24 mouse cellular contexts compared by ENCODE assay signal in genomic region chr3:22168432-22168831, GRCm38 (mm10).
"Had no signal": no experiment of that assay in that cellular context is flagged by ENCODE, and none has a peak within 500 bp of the region (broad histone marks: within the 10 kb centered on the region; RNA-seq: fewer than 3 reads in every experiment).

No protein-coding gene starts in this region.

- ATAC-seq: intestine, embryonic 15.5 days; midbrain, embryonic 13.5 days; midbrain, embryonic 16.5 days had no signal

- H3K4me1 ChIP-seq: intestine, embryonic 15.5 days; stomach, embryonic 15.5 days had no signal

- H3K27ac ChIP-seq: intestine, embryonic 15.5 days; layer of hippocampus, adult 2 months; limb, embryonic 10.5 days; limb, embryonic 13.5 days; liver, embryonic 13.5 days; lung, embryonic 15.5 days; midbrain, embryonic 10.5 days; midbrain, embryonic 13.5 days; neural tube, embryonic 13.5 days; stomach, embryonic 15.5 days had no signal

- H3K9ac ChIP-seq: intestine, embryonic 15.5 days; limb, embryonic 13.5 days; liver, embryonic 13.5 days; lung, embryonic 15.5 days; midbrain, embryonic 13.5 days; neural tube, embryonic 13.5 days; stomach, embryonic 15.5 days had no signal

- H3K27me3 ChIP-seq: intestine, embryonic 15.5 days; limb, embryonic 13.5 days; liver, embryonic 13.5 days; lung, embryonic 15.5 days; megakaryocyte, embryonic 14.5 days; midbrain, embryonic 13.5 days; neural tube, embryonic 13.5 days; stomach, embryonic 15.5 days had no signal

- H3K36me3 ChIP-seq: intestine, embryonic 15.5 days; liver, embryonic 13.5 days; lung, embryonic 15.5 days; midbrain, embryonic 13.5 days; neural tube, embryonic 13.5 days; stomach, embryonic 15.5 days had no signal

- H3K4me3 ChIP-seq: intestine, embryonic 15.5 days; layer of hippocampus, adult 2 months; limb, embryonic 10.5 days; limb, embryonic 13.5 days; liver, embryonic 13.5 days; lung, embryonic 15.5 days; megakaryocyte, embryonic 14.5 days; midbrain, embryonic 10.5 days; midbrain, embryonic 13.5 days; myocyte; neural tube, embryonic 13.5 days; stomach, embryonic 15.5 days had no signal

- DNase-seq: kidney, adult 18-20 months; kidney, postnatal 14 days; kidney, postnatal 4 days; layer of hippocampus, adult 9-11 months; liver, embryonic 13.5 days; lung, adult 18-20 months; lung, postnatal 10 days; lung, postnatal 36 days; retina, postnatal 1 day; right cerebral cortex, postnatal 25 days; spleen, adult 18-20 months; thymus, postnatal 25 days had no signal
